Mouse (Mus musculus) bone marrow, adult 2 months (tissue): ENCODE data around the gene Cep162.
A peak's percentile ranks its signal among the peaks of the same experiment; 100 is the strongest.

Source experiments
- CTCF ChIP-seq: fragments of 200-500 bp; IDR thresholded peaks from 2 replicates; pipeline ENCODE4 v1.5.1; 2011; ENCODE audit warnings: low read length, control low read depth; ENCODE audit not compliant: control insufficient read depth, insufficient read depth
- POLR2A ChIP-seq: fragments of 200-500 bp; IDR thresholded peaks from 2 replicates; pipeline ENCODE4 v1.6.1; 2011; ENCODE audit warnings: low read depth, mild to moderate bottlenecking, control low read depth, low read length, borderline replicate concordance; ENCODE audit not compliant: control insufficient read depth

DNA sequence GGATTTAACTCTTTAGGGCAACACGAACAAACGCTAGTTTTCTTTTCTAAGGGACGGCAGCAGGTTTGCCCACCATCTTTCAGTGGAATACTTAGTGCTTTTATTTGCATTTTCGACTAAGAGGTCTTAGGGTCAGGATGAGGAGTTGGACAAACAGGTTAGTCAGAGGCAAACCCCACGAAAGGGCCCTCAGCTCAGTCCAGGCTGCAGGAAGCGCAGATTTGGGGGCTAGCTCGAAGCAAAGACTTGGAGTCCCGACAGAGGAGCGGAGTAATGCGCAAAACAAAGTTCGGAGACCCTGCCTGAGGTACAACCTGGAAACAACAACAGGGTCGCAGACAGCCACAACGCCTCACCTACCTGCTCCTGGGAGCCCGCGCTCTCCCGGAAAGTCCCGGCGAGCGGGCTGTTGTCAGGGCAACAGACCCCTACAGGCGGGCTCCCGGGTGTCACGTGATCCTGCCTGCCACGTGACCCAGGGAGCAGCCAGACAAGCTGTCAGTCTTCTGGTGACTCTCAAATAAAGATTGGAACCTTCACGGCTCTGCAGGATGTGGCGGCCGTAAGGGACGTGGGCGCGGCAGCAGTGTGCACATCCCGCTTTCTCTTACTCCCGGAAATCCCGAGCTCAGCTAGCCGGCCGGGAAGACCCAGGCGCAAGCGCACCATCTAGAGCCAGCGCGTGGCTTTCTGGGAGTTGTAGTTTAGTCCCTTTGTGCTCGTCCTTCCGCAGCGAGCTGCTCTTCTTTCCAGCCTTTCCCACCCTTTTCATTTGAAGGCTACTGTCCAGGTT, at the start of gene Cep162:
- TF ChIP-seq CTCF (no peak), POLR2A (peak; percentile 46; the same call in 1 of the 2 replicates)
